Mouse (Mus musculus) ES-E14 (cell line): ENCODE data around the gene Tnfrsf25.

Source experiments
- HCFC1 ChIP-seq: IDR thresholded peaks from 2 replicates; pipeline ENCODE4 v1.6.1; 2012; ENCODE audit warnings: low read length, inconsistent platforms, borderline replicate concordance; ENCODE audit not compliant: insufficient read depth
- ZC3H11A ChIP-seq: IDR thresholded peaks from 2 replicates; pipeline ENCODE4 v1.6.1; 2012; ENCODE audit warnings: low read depth, mild to moderate bottlenecking, inconsistent platforms, low read length, borderline replicate concordance

GRCm38 (mm10) chr4:152132772-152133169 is 17.0 kb downstream of the Tnfrsf25 start:
- TF ChIP-seq HCFC1 (no peak), ZC3H11A (no peak)
